Mouse (Mus musculus): Measurements from ENCODE around the gene Efcab9.

DNA sequence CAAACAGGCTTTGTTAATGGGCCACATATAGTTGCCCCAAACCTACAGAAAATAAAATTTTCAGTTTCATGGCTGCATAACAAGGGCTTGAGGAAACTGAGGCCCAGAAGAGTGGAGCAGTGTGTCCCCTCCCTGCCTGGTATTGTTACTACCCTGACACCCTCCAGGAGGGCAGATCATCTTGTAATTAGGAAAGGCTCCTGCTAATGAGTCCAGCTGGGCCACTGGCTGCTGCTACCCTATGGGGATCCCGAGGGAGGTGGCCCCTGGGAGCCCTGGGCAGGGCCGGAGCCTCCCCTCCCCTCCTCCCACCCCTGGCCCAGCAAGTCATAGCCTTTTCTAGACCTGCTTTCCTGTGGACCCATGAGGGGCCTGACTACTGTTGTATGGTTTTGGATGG is 49.1 kb upstream of the Efcab9 start:
- TF ChIP-seq POLR2A (IDR thresholded peaks at IDR 0.05; ENCODE audit: low read depth, low read length) (no peak), CTCF (conservative IDR thresholded peaks at IDR 0.05; ENCODE audit: insufficient read depth, insufficient read length, low read depth, low read length) (no peak)

Measured in kidney, adult 2 months (tissue).